Mouse (Mus musculus): ENCODE data around the gene Col4a2. TPM values are rescaled to one million over a fixed set of nuclear protein-coding genes. Genes with fewer than 3 reads are reported as not detected.

The Col4a2 gene
- polyA plus RNA-seq, 1 experiment from 2014 or later = 46.4 TPM

- no peaks in the 10 kb centered on the region for H3K27me3 ChIP-seq (ENCODE audit: control insufficient read depth, insufficient read depth, low read length)
- no peak overlapping the region for H3K9ac ChIP-seq
- H3K36me3 ChIP-seq (replicated peaks; ENCODE audit: control insufficient read depth, insufficient read depth) = no peaks in the 10 kb centered on the region
- no peak overlapping the region for H3K27ac ChIP-seq
- ATAC-seq (ENCODE audit: low FRiP score) = no peak
- DNase-seq (ENCODE audit: low spot score) = no peak
- H3K9me3 ChIP-seq (ENCODE audit: control insufficient read depth, low read length) = no peaks in the 10 kb centered on the region
- no peak overlapping the region for H3K4me3 ChIP-seq (replicated peaks; ENCODE audit: low read length)
- WGBS = 90% methylated on average over 19 of the region's 19 CpGs
- no peak overlapping the region for H3K4me2 ChIP-seq (replicated peaks)
- no peaks in the 10 kb centered on the region for H3K4me1 ChIP-seq (replicated peaks; ENCODE audit: control insufficient read depth, insufficient read depth, low read length)
Observed at GRCm38 (mm10) chr8:11369526-11370203, 57.1 kb downstream of the Col4a2 start.

GRCm38 (mm10) chr8:11371347-11371746 lies 58.7 kb downstream of the Col4a2 start:
- Histone ChIP-seq H3K27me3 (ENCODE audit: control insufficient read depth, insufficient read depth, low read length) (no peaks in the 10 kb centered on the region), H3K9me3 (ENCODE audit: control insufficient read depth, low read length) (no peaks in the 10 kb centered on the region), H3K27ac (no peak overlapping the region), H3K4me2 (replicated peaks) (no peak overlapping the region), H3K4me1 (replicated peaks; ENCODE audit: control insufficient read depth, insufficient read depth, low read length) (no peaks in the 10 kb centered on the region), H3K9ac (no peak overlapping the region), H3K36me3 (replicated peaks; ENCODE audit: control insufficient read depth, insufficient read depth) (no peaks in the 10 kb centered on the region), H3K4me3 (replicated peaks; ENCODE audit: low read length) (no peak overlapping the region)
- DNase-seq (ENCODE audit: low spot score) = no peak
- no peak for ATAC-seq (ENCODE audit: low FRiP score)
- 90% methylated on average over 10 of the region's 10 CpGs for WGBS

GRCm38 (mm10) chr8:11372080-11372479 lies 59.5 kb downstream of the Col4a2 start:
- Histone ChIP-seq H3K27me3 (ENCODE audit: control insufficient read depth, insufficient read depth, low read length) (no peaks in the 10 kb centered on the region), H3K9me3 (ENCODE audit: control insufficient read depth, low read length) (no peaks in the 10 kb centered on the region), H3K27ac (no peak overlapping the region), H3K4me1 (replicated peaks; ENCODE audit: control insufficient read depth, insufficient read depth, low read length) (no peaks in the 10 kb centered on the region), H3K4me2 (replicated peaks) (no peak overlapping the region), H3K9ac (no peak overlapping the region), H3K36me3 (replicated peaks; ENCODE audit: control insufficient read depth, insufficient read depth) (no peaks in the 10 kb centered on the region), H3K4me3 (replicated peaks; ENCODE audit: low read length) (no peak overlapping the region)
- WGBS = 95% methylated on average over 8 of the region's 8 CpGs
- ATAC-seq (ENCODE audit: low FRiP score) (no peak), DNase-seq (ENCODE audit: low spot score) (no peak)

- Histone ChIP-seq H3K4me1 (replicated peaks; ENCODE audit: control insufficient read depth, insufficient read depth, low read length) (no peaks in the 10 kb centered on the region), H3K9ac (no peak overlapping the region), H3K9me3 (ENCODE audit: control insufficient read depth, low read length) (no peaks in the 10 kb centered on the region), H3K4me2 (replicated peaks) (no peak overlapping the region), H3K27me3 (ENCODE audit: control insufficient read depth, insufficient read depth, low read length) (no peaks in the 10 kb centered on the region), H3K27ac (no peak overlapping the region), H3K4me3 (replicated peaks; ENCODE audit: low read length) (no peak overlapping the region), H3K36me3 (replicated peaks; ENCODE audit: control insufficient read depth, insufficient read depth) (no peaks in the 10 kb centered on the region)
- no peak for ATAC-seq (ENCODE audit: low FRiP score)
- WGBS = 87% methylated on average over 15 of the region's 15 CpGs
- no peak for DNase-seq (ENCODE audit: low spot score)
Observed at GRCm38 (mm10) chr8:11373643-11374325, 61.2 kb downstream of the Col4a2 start.

GRCm38 (mm10) chr8:11374326-11375076 lies 61.9 kb downstream of the Col4a2 start:
- Histone ChIP-seq H3K4me2 (replicated peaks) (no peak overlapping the region), H3K27me3 (ENCODE audit: control insufficient read depth, insufficient read depth, low read length) (no peaks in the 10 kb centered on the region), H3K9me3 (ENCODE audit: control insufficient read depth, low read length) (no peaks in the 10 kb centered on the region), H3K4me1 (replicated peaks; ENCODE audit: control insufficient read depth, insufficient read depth, low read length) (no peaks in the 10 kb centered on the region), H3K27ac (no peak overlapping the region), H3K4me3 (replicated peaks; ENCODE audit: low read length) (no peak overlapping the region), H3K9ac (no peak overlapping the region), H3K36me3 (replicated peaks; ENCODE audit: control insufficient read depth, insufficient read depth) (no peaks in the 10 kb centered on the region)
- 86% methylated on average over 15 of the region's 15 CpGs for WGBS
- ATAC-seq (ENCODE audit: low FRiP score) (no peak), DNase-seq (ENCODE audit: low spot score) (no peak)

- no peak overlapping the region for H3K4me3 ChIP-seq (replicated peaks; ENCODE audit: low read length)
- 68% methylated on average over 18 of the region's 18 CpGs for WGBS
- no peak overlapping the region for H3K27ac ChIP-seq
- H3K9me3 ChIP-seq (ENCODE audit: control insufficient read depth, low read length) = no peaks in the 10 kb centered on the region
- no peak for ATAC-seq (ENCODE audit: low FRiP score)
- no peak overlapping the region for H3K4me2 ChIP-seq (replicated peaks)
- no peaks in the 10 kb centered on the region for H3K27me3 ChIP-seq (ENCODE audit: control insufficient read depth, insufficient read depth, low read length)
- H3K4me1 ChIP-seq (replicated peaks; ENCODE audit: control insufficient read depth, insufficient read depth, low read length) = no peaks in the 10 kb centered on the region
- no peak overlapping the region for H3K9ac ChIP-seq
- DNase-seq (ENCODE audit: low spot score) = no peak
- H3K36me3 ChIP-seq (replicated peaks; ENCODE audit: control insufficient read depth, insufficient read depth) = no peaks in the 10 kb centered on the region
Observed at GRCm38 (mm10) chr8:11375749-11376438, 63.3 kb downstream of the Col4a2 start.

GRCm38 (mm10) chr8:11377391-11378210 lies 65.0 kb downstream of the Col4a2 start:
- no peak for ATAC-seq (ENCODE audit: low FRiP score)
- no peaks in the 10 kb centered on the region for H3K9me3 ChIP-seq (ENCODE audit: control insufficient read depth, low read length)
- 68% methylated on average over 16 of the region's 16 CpGs for WGBS

GRCm38 (mm10) chr8:11379590-11379989 lies 67.0 kb downstream of the Col4a2 start:
- Histone ChIP-seq H3K27ac (no peak overlapping the region), H3K9me3 (ENCODE audit: control insufficient read depth, low read length) (no peaks in the 10 kb centered on the region), H3K4me1 (replicated peaks; ENCODE audit: control insufficient read depth, insufficient read depth, low read length) (peaks cover 14% of the 10 kb centered on the region), H3K4me3 (replicated peaks; ENCODE audit: low read length) (no peak overlapping the region), H3K27me3 (ENCODE audit: control insufficient read depth, insufficient read depth, low read length) (no peaks in the 10 kb centered on the region), H3K9ac (no peak overlapping the region), H3K36me3 (replicated peaks; ENCODE audit: control insufficient read depth, insufficient read depth) (no peaks in the 10 kb centered on the region), H3K4me2 (replicated peaks) (no peak overlapping the region)
- ATAC-seq (ENCODE audit: low FRiP score) (no peak), DNase-seq (ENCODE audit: low spot score) (no peak)
- 79% methylated on average over 7 of the region's 7 CpGs for WGBS

More at GRCm38 (mm10) chr8:11377391-11378210, 65.0 kb downstream of the Col4a2 start:
- Histone ChIP-seq H3K9ac (no peak overlapping the region), H3K4me1 (replicated peaks; ENCODE audit: control insufficient read depth, insufficient read depth, low read length) (peaks cover 8% of the 10 kb centered on the region), H3K27me3 (ENCODE audit: control insufficient read depth, insufficient read depth, low read length) (no peaks in the 10 kb centered on the region), H3K36me3 (replicated peaks; ENCODE audit: control insufficient read depth, insufficient read depth) (no peaks in the 10 kb centered on the region), H3K27ac (no peak overlapping the region), H3K4me3 (replicated peaks; ENCODE audit: low read length) (no peak overlapping the region), H3K4me2 (replicated peaks) (no peak overlapping the region)
- no peak for DNase-seq (ENCODE audit: low spot score)

All from hindbrain, embryonic 14.5 days (tissue).